Mouse (Mus musculus): ENCODE results near the gene Kcnq5.

- TF ChIP-seq CTCF (IDR thresholded peaks at IDR 0.05; ENCODE audit: low read depth) (peak; percentile 52), EP300 (IDR thresholded peaks at IDR 0.05; ENCODE audit: low read depth) (no peak)
Measured at GRCm38 (mm10) chr1:21419370-21419769, 542.4 kb downstream of the Kcnq5 start.
